Mouse (Mus musculus): ENCODE data around the gene Rgs9. TPM values are rescaled to one million over a fixed set of nuclear protein-coding genes. Genes with fewer than 3 reads are reported as not detected.
A peak's percentile ranks its signal among the peaks of the same experiment; 100 is the strongest.

Rgs9 gene
- polyA plus RNA-seq, 1 experiment from 2014 or later = 0.99 TPM

DNA sequence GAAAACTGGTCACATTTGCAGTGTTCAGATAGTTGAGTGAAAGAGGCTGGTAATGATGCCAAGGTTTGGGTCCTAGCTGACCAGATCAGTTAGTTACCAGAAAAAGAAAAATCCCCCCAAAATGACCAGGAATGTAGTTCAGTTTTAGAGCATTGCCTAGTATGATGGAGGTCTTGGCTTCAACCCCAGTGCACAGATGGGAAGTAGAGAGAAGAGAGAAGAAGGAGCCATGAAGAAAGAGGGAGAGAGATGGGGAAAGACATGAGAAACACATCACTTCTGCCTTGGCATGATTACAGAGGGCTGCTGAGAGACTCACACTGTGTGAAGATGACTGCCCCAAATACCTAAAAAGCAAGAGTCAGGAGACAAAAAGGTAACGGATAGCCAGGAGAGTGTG, 13.1 kb downstream of the Rgs9 start:
- H3K9me3 ChIP-seq (replicated peaks; ENCODE audit: low read length) = no peaks in the 10 kb centered on the region
- H3K9ac ChIP-seq (ENCODE audit: low read depth, low read length) = no peak overlapping the region
- ATAC-seq (replicated peaks; ENCODE audit: low FRiP score, low read depth) = no peak
- H3K36me3 ChIP-seq (ENCODE audit: insufficient read depth, low read length) = no peaks in the 10 kb centered on the region
- H3K4me3 ChIP-seq (replicated peaks; ENCODE audit: low read depth, low read length) = no peak overlapping the region
- no peak overlapping the region for H3K27ac ChIP-seq
- 93% methylated on average over 1 of the region's 1 CpGs for WGBS
- TF ChIP-seq CTCF (IDR thresholded peaks at IDR 0.05; ENCODE audit: low read depth) = no peak
- no peaks in the 10 kb centered on the region for H3K27me3 ChIP-seq (ENCODE audit: insufficient read depth, low read length)
- H3K4me1 ChIP-seq (replicated peaks; ENCODE audit: insufficient read depth, low read length) = no peaks in the 10 kb centered on the region
- H3K4me2 ChIP-seq (ENCODE audit: low read length) = no peak overlapping the region
- no peak for DNase-seq (ENCODE audit: low spot score)

DNA sequence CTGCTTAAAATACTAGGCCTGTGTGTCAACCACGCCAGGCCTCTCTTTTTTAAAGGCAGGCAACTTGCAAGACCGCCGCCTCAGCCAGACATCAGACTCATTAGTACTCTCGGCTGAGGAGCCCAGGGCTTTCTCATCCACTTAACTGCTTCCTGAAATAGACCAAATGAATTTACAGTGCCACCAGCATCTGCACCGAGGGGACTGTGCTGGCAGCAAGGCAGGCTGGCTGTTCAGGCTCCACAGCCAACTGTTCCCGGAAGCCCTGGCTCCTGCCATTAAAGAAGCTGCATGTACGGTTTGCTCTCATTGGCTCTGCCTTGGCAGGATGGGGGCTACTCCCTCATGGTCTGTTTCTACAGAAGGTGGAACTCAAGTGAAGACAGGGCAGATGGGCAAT, 19.7 kb downstream of the Rgs9 start:
- Histone ChIP-seq H3K36me3 (ENCODE audit: insufficient read depth, low read length) (no peaks in the 10 kb centered on the region), H3K4me2 (ENCODE audit: low read length) (no peak overlapping the region), H3K9ac (ENCODE audit: low read depth, low read length) (no peak overlapping the region), H3K27ac (no peak overlapping the region), H3K4me3 (replicated peaks; ENCODE audit: low read depth, low read length) (no peak overlapping the region), H3K4me1 (replicated peaks; ENCODE audit: insufficient read depth, low read length) (no peaks in the 10 kb centered on the region), H3K9me3 (replicated peaks; ENCODE audit: low read length) (no peaks in the 10 kb centered on the region), H3K27me3 (ENCODE audit: insufficient read depth, low read length) (no peaks in the 10 kb centered on the region)
- no peak for ATAC-seq (replicated peaks; ENCODE audit: low FRiP score, low read depth)
- TF ChIP-seq CTCF (IDR thresholded peaks at IDR 0.05; ENCODE audit: low read depth) = no peak
- WGBS = 68% methylated on average over 7 of the region's 7 CpGs
- no peak for DNase-seq (ENCODE audit: low spot score)

DNA sequence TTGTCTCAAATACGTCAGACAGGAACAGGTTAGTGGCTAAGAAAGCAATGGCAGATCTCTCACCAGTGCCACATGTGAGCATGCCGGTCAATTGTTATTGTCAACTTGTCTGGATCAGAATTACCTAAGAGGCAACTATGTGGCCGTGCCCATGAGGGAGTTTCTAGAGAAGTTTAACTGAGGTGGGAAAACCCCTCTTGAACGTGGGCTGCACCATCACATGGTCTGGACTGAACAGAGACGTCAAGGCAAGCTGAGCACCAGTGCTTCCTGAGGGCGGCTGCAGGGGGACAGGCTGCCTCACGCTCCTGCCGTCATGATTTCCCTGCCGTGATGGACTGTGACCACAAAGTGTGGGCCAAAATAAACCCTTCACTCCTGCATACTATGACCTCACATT, 26.5 kb downstream of the Rgs9 start:
- WGBS = 89% methylated on average over 9 of the region's 9 CpGs
- Histone ChIP-seq H3K9me3 (replicated peaks; ENCODE audit: low read length) (no peaks in the 10 kb centered on the region), H3K4me3 (replicated peaks; ENCODE audit: low read depth, low read length) (no peak overlapping the region), H3K4me1 (replicated peaks; ENCODE audit: insufficient read depth, low read length) (no peaks in the 10 kb centered on the region; the same call in 1 of the 2 replicates), H3K27me3 (ENCODE audit: insufficient read depth, low read length) (no peaks in the 10 kb centered on the region), H3K4me2 (ENCODE audit: low read length) (no peak overlapping the region), H3K27ac (no peak overlapping the region), H3K9ac (ENCODE audit: low read depth, low read length) (no peak overlapping the region), H3K36me3 (ENCODE audit: insufficient read depth, low read length) (no peaks in the 10 kb centered on the region)
- DNase-seq (ENCODE audit: low spot score) = no peak
- TF ChIP-seq CTCF (IDR thresholded peaks at IDR 0.05; ENCODE audit: low read depth) = no peak
- no peak for ATAC-seq (replicated peaks; ENCODE audit: low FRiP score, low read depth)

DNA sequence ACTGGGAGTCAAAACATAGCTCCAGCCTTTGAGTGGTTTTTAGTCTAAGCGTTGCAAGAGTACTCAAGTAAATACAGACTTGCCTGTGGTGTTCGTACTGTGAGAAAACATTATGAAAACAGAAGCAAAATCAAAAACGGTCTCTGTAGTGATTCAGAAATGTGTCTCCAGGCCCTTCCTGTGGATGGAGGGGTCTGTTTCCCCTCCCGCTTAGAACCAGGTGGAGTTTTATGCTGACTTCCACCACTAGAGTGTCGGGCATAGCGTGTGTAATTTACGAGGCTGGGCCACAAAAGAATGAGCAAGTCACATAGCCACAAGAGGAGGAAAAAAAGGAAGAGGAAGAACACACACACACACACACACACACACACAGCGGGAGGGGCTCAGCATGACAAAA, 27.6 kb downstream of the Rgs9 start:
- ATAC-seq (replicated peaks; ENCODE audit: low FRiP score, low read depth) (no peak), DNase-seq (ENCODE audit: low spot score) (peak; percentile 29)
- Histone ChIP-seq H3K4me3 (replicated peaks; ENCODE audit: low read depth, low read length) (no peak overlapping the region), H3K27ac (no peak overlapping the region), H3K4me2 (ENCODE audit: low read length) (no peak overlapping the region), H3K36me3 (ENCODE audit: insufficient read depth, low read length) (no peaks in the 10 kb centered on the region), H3K9ac (ENCODE audit: low read depth, low read length) (no peak overlapping the region), H3K4me1 (replicated peaks; ENCODE audit: insufficient read depth, low read length) (no peaks in the 10 kb centered on the region; the same call in 1 of the 2 replicates), H3K27me3 (ENCODE audit: insufficient read depth, low read length) (no peaks in the 10 kb centered on the region), H3K9me3 (replicated peaks; ENCODE audit: low read length) (no peaks in the 10 kb centered on the region)
- TF ChIP-seq CTCF (IDR thresholded peaks at IDR 0.05; ENCODE audit: low read depth) = no peak
- WGBS = 47% methylated on average over 8 of the region's 8 CpGs

DNA sequence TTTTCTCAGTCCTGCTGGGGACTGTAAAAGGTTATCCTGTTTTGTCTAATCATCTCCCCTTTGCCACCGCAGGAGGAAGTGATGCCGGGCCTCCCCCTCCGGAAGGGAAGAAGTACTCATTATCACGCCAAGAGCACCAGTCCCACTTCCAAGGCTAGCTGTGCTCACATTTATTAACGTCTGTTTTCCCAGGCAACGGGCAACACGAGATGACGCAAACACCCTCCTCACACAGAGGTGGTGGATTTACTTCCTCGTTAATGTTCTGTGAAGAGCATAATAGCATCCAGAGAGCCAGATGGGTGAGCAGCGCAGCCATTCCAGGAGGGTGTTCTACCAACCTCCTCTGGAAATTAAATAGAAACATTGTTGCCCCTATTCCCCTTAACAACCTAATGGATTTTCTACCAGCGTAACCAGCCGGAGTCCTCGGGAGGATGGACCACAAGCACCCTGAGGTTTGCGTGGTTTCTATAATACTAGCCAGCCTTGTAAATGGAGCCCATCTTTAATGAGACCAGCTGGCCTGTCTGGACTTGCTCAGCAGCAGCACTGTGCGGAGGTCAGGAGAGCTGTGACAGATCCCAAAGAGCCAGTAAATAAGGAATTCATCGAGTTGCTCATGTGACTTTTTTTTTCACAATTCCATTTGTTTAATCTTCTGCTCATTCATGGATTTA, 28.1 kb downstream of the Rgs9 start:
- Histone ChIP-seq H3K36me3 (ENCODE audit: insufficient read depth, low read length) (no peaks in the 10 kb centered on the region), H3K27me3 (ENCODE audit: insufficient read depth, low read length) (no peaks in the 10 kb centered on the region), H3K4me1 (replicated peaks; ENCODE audit: insufficient read depth, low read length) (no peaks in the 10 kb centered on the region; the same call in 1 of the 2 replicates), H3K4me2 (ENCODE audit: low read length) (peak overlapping the region; percentile 14; the same call in 1 of the 2 replicates), H3K4me3 (replicated peaks; ENCODE audit: low read depth, low read length) (no peak overlapping the region), H3K9ac (ENCODE audit: low read depth, low read length) (no peak overlapping the region), H3K27ac (no peak overlapping the region), H3K9me3 (replicated peaks; ENCODE audit: low read length) (no peaks in the 10 kb centered on the region)
- 23% methylated on average over 16 of the region's 16 CpGs for WGBS
- ATAC-seq (replicated peaks; ENCODE audit: low FRiP score, low read depth) (peak; percentile 49; the same call in 1 of the 2 replicates), DNase-seq (ENCODE audit: low spot score) (peak; percentile 64)
- TF ChIP-seq CTCF (IDR thresholded peaks at IDR 0.05; ENCODE audit: low read depth) = no peak

DNA sequence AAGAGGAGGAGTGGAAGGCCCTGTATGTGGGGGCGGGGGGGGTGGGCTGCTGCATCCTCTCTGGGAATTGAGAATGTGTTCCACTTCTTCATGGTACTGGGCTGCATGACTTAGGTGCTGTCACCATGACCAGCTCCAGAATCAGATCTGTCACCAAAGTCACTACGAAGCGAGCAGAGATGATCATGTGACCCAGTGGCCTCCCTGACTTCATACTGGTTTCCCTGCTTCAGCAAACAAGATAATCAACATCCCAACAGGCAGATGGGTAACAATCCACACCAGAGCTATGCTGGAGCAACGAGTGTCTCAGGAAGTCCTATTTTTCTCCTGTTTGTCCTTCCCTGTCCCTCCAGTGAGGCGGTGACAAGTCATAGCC, 28.7 kb downstream of the Rgs9 start:
- Histone ChIP-seq H3K4me1 (replicated peaks; ENCODE audit: insufficient read depth, low read length) (no peaks in the 10 kb centered on the region; the same call in 1 of the 2 replicates), H3K27ac (no peak overlapping the region), H3K9ac (ENCODE audit: low read depth, low read length) (no peak overlapping the region), H3K36me3 (ENCODE audit: insufficient read depth, low read length) (no peaks in the 10 kb centered on the region), H3K4me2 (ENCODE audit: low read length) (peak overlapping the region; percentile 14; the same call in 1 of the 2 replicates), H3K27me3 (ENCODE audit: insufficient read depth, low read length) (no peaks in the 10 kb centered on the region), H3K4me3 (replicated peaks; ENCODE audit: low read depth, low read length) (no peak overlapping the region), H3K9me3 (replicated peaks; ENCODE audit: low read length) (no peaks in the 10 kb centered on the region)
- TF ChIP-seq CTCF (IDR thresholded peaks at IDR 0.05; ENCODE audit: low read depth) = no peak
- no peak for DNase-seq (ENCODE audit: low spot score)
- WGBS = 59% methylated on average over 5 of the region's 5 CpGs
- no peak for ATAC-seq (replicated peaks; ENCODE audit: low FRiP score, low read depth)

Measured in kidney, postnatal 0 days (tissue).